Mouse (Mus musculus) midbrain, embryonic 10.5 days (tissue): Measurements from ENCODE around the gene Sap30bp. TPM values are rescaled to one million over a fixed set of nuclear protein-coding genes. Genes with fewer than 3 reads are reported as not detected.

Experiments
- DNase-seq: peaks from one replicate; pipeline ENCODE4 v3.0.0-alpha.2; 2017; ENCODE audit warnings: low spot score
- H3K27ac ChIP-seq: fragments of 300-500 bp; sonication (generic); replicated peaks from 2 replicates; pipeline ENCODE4 v1.5.1; 2016; ENCODE audit warnings: mild to moderate bottlenecking
- H3K27me3 ChIP-seq: fragments of 300-500 bp; sonication (generic); 2 replicates; pipeline ENCODE4 v1.6.1; 2016; ENCODE audit warnings: low read depth, mild to moderate bottlenecking; ENCODE audit not compliant: poor library complexity, severe bottlenecking
- H3K36me3 ChIP-seq: fragments of 300-500 bp; sonication (generic); 2 replicates; pipeline ENCODE4 v1.6.1; 2016; ENCODE audit warnings: mild to moderate bottlenecking, moderate library complexity
- H3K4me1 ChIP-seq: fragments of 300-500 bp; sonication (generic); 2 replicates; pipeline ENCODE4 v1.6.1; 2016
- H3K4me3 ChIP-seq: fragments of 300-500 bp; sonication (generic); 2 replicates; pipeline ENCODE4 v1.5.1; 2016; ENCODE audit warnings: mild to moderate bottlenecking, moderate library complexity
- H3K9me3 ChIP-seq: fragments of 300-500 bp; sonication (generic); replicated peaks from 2 replicates; pipeline ENCODE4 v1.6.1; 2016; ENCODE audit warnings: mild to moderate bottlenecking
- WGBS: fragments of 180-500 bp; shearing (Covaris S2); methylation state at CpG from one replicate; pipeline ENCODE4 v1.1.7; 2016; 5-methylcytosine and 5-hydroxymethylcytosine counted together
- polyA plus RNA-seq: library from polyadenylated mRNA; unstranded; fragments of >200 nt; fragmentation: Nextera tagmentation; extraction: Ambion mirVana; gene quantifications from 2 replicates; pipeline ENCODE4 v1.2.1, GENCODE M21; 2016

Sap30bp gene
- polyA plus RNA-seq, 1 experiment from 2014 or later: 52.1 TPM

- peaks cover 66% of the 10 kb centered on the region for H3K36me3 ChIP-seq
- no peaks in the 10 kb centered on the region for H3K9me3 ChIP-seq
- WGBS: 89% methylated on average over 11 of the region's 11 CpGs
- no peaks in the 10 kb centered on the region for H3K27me3 ChIP-seq
- H3K27ac ChIP-seq: no peak within 1 kb of the TSS
- no peak within 1 kb of the TSS for H3K4me3 ChIP-seq
- DNase-seq: no peak
- 0 out of 2 replicates have a peak, but pooled peaks cover 2% of the 10 kb centered on the region for H3K4me1 ChIP-seq
Observed at GRCm38 (mm10) chr11:115911632-115912376, 21.3 kb upstream of the Sap30bp start, which contains the start of gene Smim6. Smim6 (plus strand) TSS chr11:115912017.

GRCm38 (mm10) chr11:115916579-115916978 lies 16.5 kb upstream of the Sap30bp start:
- no peaks in the 10 kb centered on the region for H3K4me1 ChIP-seq
- H3K9me3 ChIP-seq: no peaks in the 10 kb centered on the region
- 90% methylated on average over 4 of the region's 4 CpGs for WGBS
- no peak overlapping the region for H3K4me3 ChIP-seq
- H3K36me3 ChIP-seq: peaks cover 63% of the 10 kb centered on the region
- no peaks in the 10 kb centered on the region for H3K27me3 ChIP-seq
- H3K27ac ChIP-seq: no peak overlapping the region
- no peak for DNase-seq

- H3K4me3 ChIP-seq: no peak overlapping the region
- WGBS: 91% methylated on average over 5 of the region's 5 CpGs
- H3K9me3 ChIP-seq: no peaks in the 10 kb centered on the region
- DNase-seq: no peak
- H3K27me3 ChIP-seq: no peaks in the 10 kb centered on the region
- peaks cover 64% of the 10 kb centered on the region for H3K36me3 ChIP-seq
- H3K27ac ChIP-seq: no peak overlapping the region
- no peaks in the 10 kb centered on the region for H3K4me1 ChIP-seq
Observed at GRCm38 (mm10) chr11:115918637-115919036, 14.4 kb upstream of the Sap30bp start.

GRCm38 (mm10) chr11:115919073-115919472 lies 14.0 kb upstream of the Sap30bp start:
- WGBS: 93% methylated on average over 5 of the region's 5 CpGs
- DNase-seq: no peak
- Histone ChIP-seq H3K36me3 (peaks cover 65% of the 10 kb centered on the region), H3K27ac (no peak overlapping the region), H3K4me3 (no peak overlapping the region), H3K27me3 (no peaks in the 10 kb centered on the region), H3K4me1 (no peaks in the 10 kb centered on the region), H3K9me3 (no peaks in the 10 kb centered on the region)

- WGBS: 60% methylated on average over 6 of the region's 6 CpGs
- no peaks in the 10 kb centered on the region for H3K27me3 ChIP-seq
- no peaks in the 10 kb centered on the region for H3K9me3 ChIP-seq
- H3K27ac ChIP-seq: no peak overlapping the region
- H3K4me1 ChIP-seq: no peaks in the 10 kb centered on the region
- no peak overlapping the region for H3K4me3 ChIP-seq
- DNase-seq: no peak
- peaks cover 65% of the 10 kb centered on the region for H3K36me3 ChIP-seq
Observed at GRCm38 (mm10) chr11:115920110-115920818, 12.8 kb upstream of the Sap30bp start.

GRCm38 (mm10) chr11:115921986-115922385 lies 11.1 kb upstream of the Sap30bp start:
- H3K4me1 ChIP-seq: no peaks in the 10 kb centered on the region
- 77% methylated on average over 1 of the region's 1 CpGs for WGBS
- H3K27me3 ChIP-seq: no peaks in the 10 kb centered on the region
- H3K9me3 ChIP-seq: no peaks in the 10 kb centered on the region
- peaks cover 60% of the 10 kb centered on the region for H3K36me3 ChIP-seq
- no peak overlapping the region for H3K27ac ChIP-seq
- no peak for DNase-seq
- H3K4me3 ChIP-seq: no peak overlapping the region

- H3K27me3 ChIP-seq: no peaks in the 10 kb centered on the region
- H3K4me1 ChIP-seq: peaks cover 16% of the 10 kb centered on the region
- DNase-seq: no peak
- H3K36me3 ChIP-seq: peaks cover 47% of the 10 kb centered on the region
- H3K27ac ChIP-seq: no peak overlapping the region
- H3K9me3 ChIP-seq: no peaks in the 10 kb centered on the region
- no peak overlapping the region for H3K4me3 ChIP-seq
- 91% methylated on average over 8 of the region's 8 CpGs for WGBS
Observed at GRCm38 (mm10) chr11:115929031-115929430, 4.1 kb upstream of the Sap30bp start.

GRCm38 (mm10) chr11:115929818-115930217 lies 3.3 kb upstream of the Sap30bp start:
- H3K27me3 ChIP-seq: no peaks in the 10 kb centered on the region
- no peak for DNase-seq
- 67% methylated on average over 3 of the region's 3 CpGs for WGBS

GRCm38 (mm10) chr11:115931235-115931634 lies 1.8 kb upstream of the Sap30bp start:
- Histone ChIP-seq H3K4me1 (peaks cover 30% of the 10 kb centered on the region), H3K4me3 (no peak overlapping the region), H3K9me3 (no peaks in the 10 kb centered on the region), H3K27ac (no peak overlapping the region), H3K27me3 (no peaks in the 10 kb centered on the region), H3K36me3 (peaks cover 44% of the 10 kb centered on the region)
- 79% methylated on average over 3 of the region's 3 CpGs for WGBS
- DNase-seq: no peak

More at GRCm38 (mm10) chr11:115929818-115930217, 3.3 kb upstream of the Sap30bp start:
- Histone ChIP-seq H3K4me3 (no peak overlapping the region), H3K4me1 (peaks cover 24% of the 10 kb centered on the region), H3K9me3 (no peaks in the 10 kb centered on the region), H3K27ac (no peak overlapping the region), H3K36me3 (peaks cover 43% of the 10 kb centered on the region)

- no peak for DNase-seq
- Histone ChIP-seq H3K4me1 (peaks cover 30% of the 10 kb centered on the region), H3K27ac (peak overlapping the region; percentile 84), H3K36me3 (peaks cover 46% of the 10 kb centered on the region), H3K9me3 (no peaks in the 10 kb centered on the region), H3K27me3 (no peaks in the 10 kb centered on the region), H3K4me3 (peak overlapping the region; percentile 97)
- WGBS: under 1% methylated on average over 16 of the region's 16 CpGs
Observed at GRCm38 (mm10) chr11:115933747-115934110, 647 bp downstream of the Sap30bp start.

- Histone ChIP-seq H3K27me3 (no peaks in the 10 kb centered on the region), H3K4me3 (no peak overlapping the region), H3K36me3 (peaks cover 97% of the 10 kb centered on the region), H3K9me3 (no peaks in the 10 kb centered on the region), H3K4me1 (peaks cover 6% of the 10 kb centered on the region), H3K27ac (no peak overlapping the region)
- WGBS: 44% methylated on average over 6 of the region's 6 CpGs
- DNase-seq: peak; percentile 41
Observed at GRCm38 (mm10) chr11:115939690-115940329, 6.7 kb downstream of the Sap30bp start.

GRCm38 (mm10) chr11:115941980-115942379 lies 8.9 kb downstream of the Sap30bp start:
- H3K27ac ChIP-seq: no peak overlapping the region
- H3K36me3 ChIP-seq: peaks cover 99% of the 10 kb centered on the region
- no peaks in the 10 kb centered on the region for H3K9me3 ChIP-seq
- WGBS: 88% methylated on average over 7 of the region's 7 CpGs
- H3K27me3 ChIP-seq: no peaks in the 10 kb centered on the region
- H3K4me1 ChIP-seq: no peaks in the 10 kb centered on the region
- H3K4me3 ChIP-seq: no peak overlapping the region
- DNase-seq: no peak

GRCm38 (mm10) chr11:115945247-115945646 lies 12.2 kb downstream of the Sap30bp start:
- Histone ChIP-seq H3K4me3 (no peak overlapping the region), H3K27ac (no peak overlapping the region), H3K9me3 (no peaks in the 10 kb centered on the region), H3K27me3 (no peaks in the 10 kb centered on the region), H3K36me3 (peaks cover 100% of the 10 kb centered on the region), H3K4me1 (no peaks in the 10 kb centered on the region)
- 92% methylated on average over 8 of the region's 8 CpGs for WGBS
- DNase-seq: no peak
